Mouse (Mus musculus) intestine, embryonic 16.5 days (tissue): ENCODE results near the gene Slc43a3. TPM values are rescaled to one million over a fixed set of nuclear protein-coding genes. Genes with fewer than 3 reads are reported as not detected.
"Not testable (repeated sequence)": the region's sequence is repeated elsewhere in the genome, so short reads cannot be mapped to it uniquely, and the experiment has no call there.

Experiments
- ATAC-seq: fragments of 200-750 bp; cut with Nextera tagmentation; 2 replicates; pipeline ENCODE4 v1.8.0; 2017; ENCODE audit warnings: moderate TSS enrichment, moderate library complexity
- H3K27ac ChIP-seq: fragments of 300-500 bp; sonication (generic); 2 replicates; pipeline ENCODE4 v1.5.1; 2014; ENCODE audit warnings: mild to moderate bottlenecking, low read length
- H3K27me3 ChIP-seq: fragments of 300-500 bp; sonication (generic); replicated peaks from 2 replicates; pipeline ENCODE4 v1.6.1; 2014; ENCODE audit warnings: low read length, control low read depth, mixed read lengths; ENCODE audit not compliant: control insufficient read depth, insufficient read depth
- H3K36me3 ChIP-seq: fragments of 300-500 bp; sonication (generic); 2 replicates; pipeline ENCODE4 v1.6.1; 2014; ENCODE audit warnings: low read length, control low read depth; ENCODE audit not compliant: control insufficient read depth, insufficient read depth
- H3K4me1 ChIP-seq: fragments of 300-500 bp; sonication (generic); 2 replicates; pipeline ENCODE4 v1.6.1; 2014; ENCODE audit warnings: low read length, control low read depth, mixed read lengths; ENCODE audit not compliant: control insufficient read depth, insufficient read depth
- H3K4me2 ChIP-seq: fragments of 300-500 bp; sonication (generic); 2 replicates; pipeline ENCODE4 v1.6.1; 2014; ENCODE audit warnings: low read depth, low read length, control low read depth
- H3K4me3 ChIP-seq: fragments of 300-500 bp; sonication (generic); 2 replicates; pipeline ENCODE4 v1.5.1; 2014; ENCODE audit warnings: mild to moderate bottlenecking, low read length
- H3K9ac ChIP-seq: fragments of 300-500 bp; sonication (generic); 2 replicates; pipeline ENCODE4 v1.6.1; 2014; ENCODE audit warnings: low read depth, low read length
- H3K9me3 ChIP-seq: fragments of 300-500 bp; sonication (generic); 2 replicates; pipeline ENCODE4 v1.6.1; 2016; ENCODE audit warnings: low read length, control low read depth; ENCODE audit not compliant: control insufficient read depth
- WGBS: fragments of 180-500 bp; shearing (Covaris S2); extraction: QIAGEN DNeasy Blood & Tissue Kit; methylation state at CpG from one replicate; pipeline ENCODE4 v1.1.7; 2014; 5-methylcytosine and 5-hydroxymethylcytosine counted together
- polyA plus RNA-seq: library from polyadenylated mRNA; unstranded; fragments of >200 nt; fragmentation: Nextera tagmentation; extraction: Ambion mirVana; gene quantifications from 2 replicates; pipeline ENCODE4 v1.2.1, GENCODE M21; 2015

The Slc43a3 gene
- polyA plus RNA-seq, 1 experiment from 2014 or later = 47.7 TPM

DNA sequence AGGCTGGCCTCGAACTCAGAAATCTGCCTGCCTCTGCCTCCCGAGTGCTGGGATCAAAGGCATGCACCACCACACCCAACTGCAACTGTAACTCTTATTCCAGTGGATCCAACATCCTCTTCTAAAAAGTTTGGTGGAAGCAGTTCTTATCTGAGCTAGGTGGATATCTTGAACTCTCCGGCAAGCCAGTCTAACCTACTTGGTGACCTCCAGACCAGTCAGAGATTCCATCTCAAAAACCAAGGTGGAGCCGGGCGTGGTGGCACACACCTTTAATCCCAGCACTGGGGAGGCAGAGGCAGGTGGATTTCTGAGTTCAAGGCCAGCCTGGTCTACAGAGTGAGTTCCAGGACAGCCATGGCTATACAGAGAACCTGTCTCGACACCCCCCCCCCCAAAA lies 39.7 kb upstream of the Slc43a3 start:
- H3K9me3 ChIP-seq, H3K4me2 ChIP-seq, H3K36me3 ChIP-seq, ATAC-seq, H3K27me3 ChIP-seq, H3K4me1 ChIP-seq, H3K9ac ChIP-seq, H3K4me3 ChIP-seq, H3K27ac ChIP-seq: not testable (repeated sequence)
- 90% methylated on average over 6 of the region's 6 CpGs for WGBS

DNA sequence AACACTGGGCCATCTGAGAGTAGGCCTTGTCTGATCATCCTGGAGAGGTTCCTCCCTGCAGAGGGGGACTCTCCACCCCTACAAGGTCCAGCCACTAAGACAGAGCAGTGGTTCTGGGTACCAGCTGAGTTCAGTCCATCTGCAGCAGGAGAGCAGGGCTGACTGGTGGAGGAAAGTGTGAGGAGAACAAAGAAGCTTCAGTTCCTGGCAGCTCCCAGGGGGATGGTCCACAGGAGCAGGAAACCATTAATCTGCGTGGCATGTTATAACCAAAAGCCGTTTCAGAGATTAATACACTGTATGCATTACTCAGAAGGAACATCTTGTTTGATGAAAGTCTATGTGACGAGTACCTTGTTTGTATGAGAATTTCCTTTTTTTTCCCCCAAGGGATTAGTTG lies 23.7 kb upstream of the Slc43a3 start:
- H3K27me3 ChIP-seq = no peaks in the 10 kb centered on the region
- H3K27ac ChIP-seq = no peak overlapping the region; the same call in 1 of the 2 replicates
- H3K4me1 ChIP-seq = peaks cover 16% of the 10 kb centered on the region
- no peak overlapping the region for H3K4me2 ChIP-seq
- H3K9me3 ChIP-seq = no peaks in the 10 kb centered on the region
- H3K36me3 ChIP-seq = no peaks in the 10 kb centered on the region
- WGBS = 46% methylated on average over 3 of the region's 3 CpGs
- no peak overlapping the region for H3K9ac ChIP-seq
- no peak overlapping the region for H3K4me3 ChIP-seq
- ATAC-seq = peak; percentile 39; the same call in 1 of the 2 replicates

DNA sequence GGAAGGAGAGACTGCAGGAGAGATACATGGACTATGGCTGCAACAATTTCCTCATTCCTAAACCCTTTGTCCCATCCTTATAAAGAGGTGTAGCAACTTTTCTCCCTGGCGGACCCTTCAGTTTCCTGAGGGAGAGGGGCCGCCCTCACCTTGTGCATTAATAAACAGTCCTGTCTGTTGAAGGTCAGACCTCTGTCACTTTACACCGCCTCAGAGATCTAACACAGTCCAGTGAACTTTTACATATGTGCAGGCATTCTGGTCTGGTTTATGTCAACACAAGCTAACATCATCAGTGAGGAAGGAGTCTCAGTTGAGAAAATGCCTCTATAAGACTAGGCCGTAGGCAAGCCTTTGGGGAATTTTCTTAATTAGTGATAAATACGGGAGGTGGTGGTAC lies 22.5 kb upstream of the Slc43a3 start:
- peak; percentile 39 for ATAC-seq
- H3K27ac ChIP-seq = peak overlapping the region; percentile 28; the same call in 1 of the 2 replicates
- H3K4me1 ChIP-seq = peaks cover 21% of the 10 kb centered on the region
- no peaks in the 10 kb centered on the region for H3K36me3 ChIP-seq
- H3K27me3 ChIP-seq = no peaks in the 10 kb centered on the region
- no peaks in the 10 kb centered on the region for H3K9me3 ChIP-seq
- H3K4me3 ChIP-seq = no peak overlapping the region
- H3K9ac ChIP-seq = no peak overlapping the region
- H3K4me2 ChIP-seq = no peak overlapping the region
- 60% methylated on average over 5 of the region's 5 CpGs for WGBS

DNA sequence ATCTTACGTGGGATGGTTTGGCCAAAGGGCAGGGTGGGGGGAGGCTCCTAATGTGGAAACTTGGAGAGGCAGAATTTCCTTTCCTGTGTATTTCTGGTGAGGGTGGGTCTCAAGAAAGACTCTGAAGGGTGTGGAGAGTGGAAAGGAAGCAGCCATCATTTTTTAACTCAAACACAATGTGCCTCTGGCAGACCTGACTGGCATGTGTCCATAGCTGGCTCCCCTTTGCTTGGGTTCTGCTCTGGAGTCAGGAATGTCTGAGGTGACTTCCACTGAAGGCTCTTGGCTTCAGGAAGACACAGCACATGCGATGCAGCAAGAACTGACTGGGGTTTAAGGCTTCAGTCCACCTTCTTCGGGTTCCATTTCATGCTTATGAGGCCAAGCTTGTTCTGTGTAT lies 21.0 kb upstream of the Slc43a3 start:
- H3K4me1 ChIP-seq = peaks cover 21% of the 10 kb centered on the region
- H3K4me3 ChIP-seq = no peak overlapping the region
- no peaks in the 10 kb centered on the region for H3K27me3 ChIP-seq
- no peak overlapping the region; the same call in none of the 2 replicates for H3K27ac ChIP-seq
- no peak for ATAC-seq
- no peaks in the 10 kb centered on the region for H3K9me3 ChIP-seq
- no peak overlapping the region for H3K9ac ChIP-seq
- H3K4me2 ChIP-seq = no peak overlapping the region
- WGBS = 78% methylated on average over 3 of the region's 3 CpGs
- H3K36me3 ChIP-seq = no peaks in the 10 kb centered on the region

DNA sequence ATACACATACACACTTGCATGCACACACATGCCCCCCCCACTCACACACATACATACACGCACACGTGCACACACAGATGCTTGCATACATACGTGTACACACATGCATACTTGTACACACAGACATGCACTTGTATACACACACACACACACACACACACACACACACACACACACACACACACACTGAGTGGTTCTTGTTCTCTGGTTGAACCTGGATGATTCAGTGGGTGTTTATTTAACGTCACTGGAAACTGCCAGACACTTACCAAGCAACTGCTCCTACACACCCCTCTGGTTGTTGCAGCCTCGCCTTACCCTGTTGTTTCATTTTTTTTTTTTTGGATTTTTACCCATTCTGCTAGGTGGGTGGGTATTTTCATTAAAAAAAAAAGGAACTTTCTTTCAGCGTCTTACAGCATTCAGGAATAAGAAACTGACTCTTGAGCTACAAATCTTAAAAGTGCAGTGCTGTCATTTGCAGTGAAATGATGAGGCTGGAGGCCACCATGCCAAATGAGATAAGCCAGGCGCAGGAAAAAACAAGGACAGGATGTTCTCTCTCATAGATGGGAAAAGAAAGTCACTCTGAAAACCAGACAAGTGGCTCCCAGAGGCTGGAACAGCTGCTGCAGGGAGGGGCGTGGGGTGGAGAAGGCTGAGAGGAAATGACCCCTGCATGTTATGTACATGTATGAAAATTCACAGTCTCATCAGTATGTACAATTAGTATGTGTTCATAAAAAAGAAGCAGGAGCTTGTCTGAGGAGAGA lies 19.6 kb upstream of the Slc43a3 start:
- H3K4me3 ChIP-seq = no peak overlapping the region
- H3K27ac ChIP-seq = peak overlapping the region; percentile 23; the same call in 1 of the 2 replicates
- H3K4me2 ChIP-seq = no peak overlapping the region
- no peaks in the 10 kb centered on the region for H3K9me3 ChIP-seq
- ATAC-seq = peak; percentile 39; the same call in 1 of the 2 replicates
- peaks cover 21% of the 10 kb centered on the region for H3K4me1 ChIP-seq
- WGBS = 54% methylated on average over 8 of the region's 8 CpGs
- no peaks in the 10 kb centered on the region for H3K27me3 ChIP-seq
- H3K9ac ChIP-seq = no peak overlapping the region
- no peaks in the 10 kb centered on the region for H3K36me3 ChIP-seq

DNA sequence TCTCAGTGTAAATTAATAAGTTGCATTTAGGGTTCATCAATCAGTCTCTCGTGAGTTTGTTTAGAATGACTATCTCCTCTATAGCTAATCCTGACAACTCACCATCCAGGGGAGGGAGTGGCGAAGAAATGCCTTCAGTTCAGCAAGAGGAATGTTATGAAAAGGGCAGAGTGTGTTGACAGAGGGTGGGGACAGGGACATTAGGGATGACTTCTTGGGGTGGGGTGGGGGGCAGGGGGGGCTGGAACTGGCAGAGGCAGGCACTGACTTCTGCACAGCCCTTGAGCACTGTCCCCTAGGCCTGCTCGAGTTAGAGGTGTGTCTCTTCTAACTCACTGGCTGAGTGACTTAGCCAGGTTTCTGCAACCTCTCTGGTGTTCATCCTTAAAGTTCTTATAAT lies 18.2 kb upstream of the Slc43a3 start:
- no peak overlapping the region for H3K4me2 ChIP-seq
- no peaks in the 10 kb centered on the region for H3K27me3 ChIP-seq
- no peak overlapping the region for H3K4me3 ChIP-seq
- H3K36me3 ChIP-seq = no peaks in the 10 kb centered on the region
- H3K4me1 ChIP-seq = peaks cover 21% of the 10 kb centered on the region
- no peak overlapping the region for H3K27ac ChIP-seq
- H3K9ac ChIP-seq = no peak overlapping the region
- H3K9me3 ChIP-seq = no peaks in the 10 kb centered on the region
- 33% methylated on average over 3 of the region's 3 CpGs for WGBS
- ATAC-seq = peak; percentile 44; the same call in 1 of the 2 replicates

DNA sequence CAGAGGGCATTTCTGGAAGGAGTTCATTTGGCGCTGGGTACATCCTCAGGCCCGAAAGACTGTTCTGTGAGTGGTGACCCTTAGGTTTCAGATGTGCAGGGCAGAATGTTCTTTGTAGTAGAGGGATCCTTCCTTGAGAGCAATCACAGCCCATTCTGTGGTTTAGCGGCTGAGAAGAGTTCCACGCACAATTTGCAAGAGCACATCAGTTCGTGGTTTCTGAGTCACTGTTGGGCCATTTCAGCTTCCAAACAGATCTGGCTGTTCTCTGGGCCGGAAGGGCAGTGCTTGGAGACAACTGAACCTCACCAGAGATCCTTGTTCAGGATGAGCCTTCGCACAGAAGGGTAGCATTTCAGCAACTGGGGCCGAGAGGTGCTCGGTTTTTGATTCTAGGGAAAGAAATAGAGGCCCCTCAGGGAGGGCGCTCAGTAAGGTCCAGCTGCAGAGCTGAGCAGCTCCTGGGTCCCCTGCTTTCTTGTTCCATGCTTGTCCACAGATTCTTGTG lies 16.7 kb upstream of the Slc43a3 start:
- 89% methylated on average over 10 of the region's 10 CpGs for WGBS
- no peak for ATAC-seq
- Histone ChIP-seq H3K4me2 (no peak overlapping the region), H3K27ac (no peak overlapping the region), H3K9me3 (no peaks in the 10 kb centered on the region), H3K36me3 (no peaks in the 10 kb centered on the region), H3K4me1 (peaks cover 17% of the 10 kb centered on the region), H3K9ac (no peak overlapping the region), H3K27me3 (no peaks in the 10 kb centered on the region), H3K4me3 (no peak overlapping the region)

DNA sequence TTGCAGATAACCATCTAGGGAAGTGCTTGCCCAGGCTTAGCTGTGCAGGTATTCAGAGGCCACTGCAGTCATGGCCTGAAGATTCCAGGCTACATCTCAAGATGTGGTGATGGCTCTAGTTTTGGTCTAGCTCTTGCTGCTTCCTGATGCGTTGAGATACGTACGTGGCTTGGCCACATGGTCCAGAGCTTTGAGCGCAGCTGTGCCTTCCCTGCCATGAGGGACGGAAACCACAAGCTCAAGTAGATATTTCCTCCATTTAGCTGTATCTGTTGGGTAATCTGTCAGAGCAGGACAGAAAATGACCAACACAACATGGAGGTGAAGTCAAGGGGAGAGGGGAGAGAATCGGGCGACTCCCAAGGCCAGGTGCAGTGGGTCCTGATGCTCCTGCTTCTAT lies 6.2 kb upstream of the Slc43a3 start:
- Histone ChIP-seq H3K36me3 (no peaks in the 10 kb centered on the region), H3K4me3 (no peak overlapping the region), H3K9me3 (no peaks in the 10 kb centered on the region), H3K4me2 (no peak overlapping the region), H3K9ac (no peak overlapping the region), H3K27me3 (no peaks in the 10 kb centered on the region), H3K27ac (no peak overlapping the region), H3K4me1 (no peaks in the 10 kb centered on the region)
- WGBS = 92% methylated on average over 7 of the region's 7 CpGs
- ATAC-seq = no peak

DNA sequence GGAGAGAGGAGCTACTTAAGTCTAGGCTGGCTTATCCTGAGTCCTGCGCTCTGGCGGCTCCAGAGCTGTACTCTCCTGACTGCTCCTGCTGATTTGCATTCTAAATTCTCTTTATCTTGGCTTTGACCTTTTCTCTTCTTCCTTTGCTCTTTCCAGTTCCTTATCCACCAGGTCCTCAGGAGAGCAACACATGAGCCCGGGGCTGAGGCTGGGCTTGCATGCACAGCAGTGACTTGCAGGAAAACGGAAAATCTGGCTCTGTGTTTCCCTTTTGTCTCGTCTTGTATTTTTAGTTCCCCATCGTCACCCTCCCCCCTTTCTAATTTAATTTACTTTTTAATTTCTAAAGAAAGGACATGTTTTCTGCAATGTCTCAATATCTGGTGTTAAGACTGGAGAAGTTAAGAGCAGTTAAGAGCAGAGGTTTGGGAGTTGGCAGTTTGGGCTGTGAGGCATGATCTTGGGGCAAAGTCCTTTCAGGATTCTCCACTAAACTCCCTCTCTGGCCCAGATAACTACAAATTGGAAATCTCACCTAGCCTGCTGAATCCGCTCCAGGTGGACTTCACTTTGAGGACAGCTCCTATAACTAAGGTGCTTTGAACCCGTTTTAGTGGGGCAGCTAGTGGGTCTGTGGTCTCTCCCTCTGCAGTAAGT lies 2.3 kb upstream of the Slc43a3 start:
- no peaks in the 10 kb centered on the region for H3K27me3 ChIP-seq
- no peaks in the 10 kb centered on the region for H3K9me3 ChIP-seq
- WGBS = 68% methylated on average over 8 of the region's 8 CpGs
- ATAC-seq = no peak
- no peak overlapping the region for H3K27ac ChIP-seq
- H3K4me1 ChIP-seq = peaks cover 15% of the 10 kb centered on the region
- no peak overlapping the region for H3K4me3 ChIP-seq
- no peaks in the 10 kb centered on the region for H3K36me3 ChIP-seq
- no peak overlapping the region for H3K9ac ChIP-seq
- no peak overlapping the region for H3K4me2 ChIP-seq
